16 mouse cellular contexts compared by ENCODE assay signal in the genomic region with DNA sequence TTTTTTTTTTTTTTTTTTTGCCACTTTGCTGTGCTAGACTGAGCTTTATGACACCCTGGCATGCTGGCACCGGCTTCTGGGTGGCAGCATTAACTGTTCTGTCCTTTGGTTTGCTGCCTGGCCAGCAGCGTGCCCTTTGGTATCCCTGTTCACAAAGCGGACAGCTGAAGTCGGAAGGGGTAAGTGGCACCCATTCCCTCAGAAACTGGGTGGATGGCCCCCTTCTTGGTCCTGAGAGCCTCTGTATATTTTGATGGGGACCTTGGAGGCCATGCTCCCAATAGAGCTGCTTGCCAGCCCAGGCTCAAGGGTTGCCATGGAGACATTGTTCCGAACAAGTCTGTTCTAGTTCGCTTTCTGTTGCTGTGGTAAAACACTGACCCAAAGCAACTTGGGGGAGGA.
A peak's percentile ranks its signal among the peaks of the same experiment; 100 is the strongest.
DNase-seq lines count a peak whose midpoint lies in the region; ATAC-seq lines count a peak whose summit lies in the region.
"Had no signal": no experiment of that assay in that cellular context is flagged by ENCODE, and none has a peak within 500 bp of the region (broad histone marks: within the 10 kb centered on the region; RNA-seq: fewer than 3 reads in every experiment).

No protein-coding gene starts in this region.

- DNase-seq in adrenal gland, adult 2 months, result peak; percentile 10
- no peak for DNase-seq in adrenal gland, adult 18-20 months (ENCODE audit: low spot score in 2 of 2)
- DNase-seq in heart, postnatal 25 days (ENCODE audit: low spot score), result no peak
- no peak for DNase-seq in neural tube, embryonic 10.5 days (ENCODE audit: extremely low spot score, low spot score)
- DNase-seq in left cerebral cortex, adult 8-10 months (ENCODE audit: low spot score in 2 of 2), result no peak
- no peak for DNase-seq in left cerebral cortex, adult 9 months (ENCODE audit: low spot score in 2 of 2)
- DNase-seq: adrenal gland, postnatal 25 days; liver; thymus, postnatal 25 days had no signal

- intact Hi-C loops in heart, postnatal 25 days (cut with DNase I), result no loop called here

- H3K36me3 ChIP-seq in heart, embryonic 14.5 days (ENCODE audit: control insufficient read depth, insufficient read depth, low read length), result no peaks in the 10 kb centered on the region
- no peaks in the 10 kb centered on the region for H3K36me3 ChIP-seq in neural tube, embryonic 12.5 days
- H3K36me3 ChIP-seq: forebrain, embryonic 12.5 days; lung, embryonic 15.5 days; stomach, embryonic 15.5 days had no signal

- peaks cover 43% of the 10 kb centered on the region for H3K27me3 ChIP-seq in heart, embryonic 14.5 days (ENCODE audit: control insufficient read depth, insufficient read depth, low read length)
- H3K27me3 ChIP-seq in neural tube, embryonic 12.5 days (replicated peaks), result peaks cover 29% of the 10 kb centered on the region
- H3K27me3 ChIP-seq: CH12.LX; stomach, embryonic 15.5 days had no signal

- H3K27ac ChIP-seq in heart, embryonic 14.5 days (replicated peaks in 1 of 2; ENCODE audit: control insufficient read depth in 1 of 2, insufficient read depth in 1 of 2, low read depth in 2 of 2, low read length in 2 of 2), result no peak overlapping the region
- no peak overlapping the region for H3K27ac ChIP-seq in neural tube, embryonic 12.5 days
- H3K27ac ChIP-seq: forebrain, embryonic 12.5 days; lung, embryonic 15.5 days; stomach, embryonic 15.5 days had no signal

- H3K4me3 ChIP-seq in heart, embryonic 14.5 days (ENCODE audit: control insufficient read depth in 1 of 2, insufficient read depth in 1 of 2, low read depth in 1 of 2, low read length in 2 of 2), result no peak overlapping the region
- H3K4me3 ChIP-seq in neural tube, embryonic 12.5 days, result no peak overlapping the region
- H3K4me3 ChIP-seq: forebrain, embryonic 12.5 days; lung, embryonic 15.5 days; myocyte; stomach, embryonic 15.5 days had no signal

- peaks cover 4 to 6% of the 10 kb centered on the region in 2 experiments; a peak in 3 of 4 replicates for H3K4me1 ChIP-seq in heart, embryonic 14.5 days (ENCODE audit: control insufficient read depth in 2 of 2, insufficient read depth in 2 of 2, low read length in 2 of 2)
- peaks cover 14% of the 10 kb centered on the region for H3K4me1 ChIP-seq in neural tube, embryonic 12.5 days
- H3K4me1 ChIP-seq: stomach, embryonic 15.5 days had no signal

- peak overlapping the region; percentile 50 for H3K4me2 ChIP-seq in heart, embryonic 14.5 days (ENCODE audit: low read length)
- peak overlapping the region; percentile 34; the same call in 1 of the 2 replicates for H3K4me2 ChIP-seq in neural tube, embryonic 12.5 days (replicated peaks)
- H3K4me2 ChIP-seq: forebrain, embryonic 12.5 days; lung, embryonic 15.5 days; stomach, embryonic 15.5 days had no signal

- ATAC-seq in heart, embryonic 14.5 days (ENCODE audit: insufficient number of reproducible peaks, insufficient read depth, low FRiP score, low read depth), result no peak
- no peak for ATAC-seq in neural tube, embryonic 12.5 days (ENCODE audit: low FRiP score, low read depth)

- H3K9ac ChIP-seq in heart, embryonic 14.5 days (ENCODE audit: low read length), result no peak overlapping the region
- H3K9ac ChIP-seq in neural tube, embryonic 12.5 days, result no peak overlapping the region
- H3K9ac ChIP-seq: forebrain, embryonic 12.5 days; lung, embryonic 15.5 days; stomach, embryonic 15.5 days had no signal

- H3K9me3 ChIP-seq in heart, embryonic 14.5 days (ENCODE audit: control insufficient read depth, low read length), result 0 out of 2 replicates have a peak, but pooled peaks cover 5% of the 10 kb centered on the region
- 0 out of 2 replicates have a peak, but pooled peaks cover 5% of the 10 kb centered on the region for H3K9me3 ChIP-seq in neural tube, embryonic 12.5 days
- H3K9me3 ChIP-seq: forebrain, embryonic 12.5 days; lung, embryonic 15.5 days; stomach, embryonic 15.5 days had no signal

- WGBS in heart, embryonic 14.5 days, result 82% methylated on average over 6 of the region's 6 CpGs
- WGBS in neural tube, embryonic 12.5 days, result 45% methylated on average over 6 of the region's 6 CpGs
